Mouse (Mus musculus): Measurements from ENCODE around the gene Spock3. TPM values are rescaled to one million over a fixed set of nuclear protein-coding genes. Genes with fewer than 3 reads are reported as not detected.
"Not testable (repeated sequence)": the region's sequence is repeated elsewhere in the genome, so short reads cannot be mapped to it uniquely, and the experiment has no call there.

Spock3 gene
- 3.5 TPM in 2 replicates for polyA plus RNA-seq (2015; fragmentation: Nextera tagmentation; extraction: Ambion mirVana)

- no peak for DNase-seq (ENCODE audit: low spot score)
Measured at GRCm38 (mm10) chr8:62950709-62951108, at the start of gene Spock3. Spock3 (plus strand) TSS chr8:62951009.

GRCm38 (mm10) chr8:62951173-62952134 is 645 bp downstream of the Spock3 start:
- DNase-seq (ENCODE audit: low spot score), result no peak

- DNase-seq (ENCODE audit: low spot score), result no peak
Measured at GRCm38 (mm10) chr8:62952481-62952880, 1.7 kb downstream of the Spock3 start.

DNA sequence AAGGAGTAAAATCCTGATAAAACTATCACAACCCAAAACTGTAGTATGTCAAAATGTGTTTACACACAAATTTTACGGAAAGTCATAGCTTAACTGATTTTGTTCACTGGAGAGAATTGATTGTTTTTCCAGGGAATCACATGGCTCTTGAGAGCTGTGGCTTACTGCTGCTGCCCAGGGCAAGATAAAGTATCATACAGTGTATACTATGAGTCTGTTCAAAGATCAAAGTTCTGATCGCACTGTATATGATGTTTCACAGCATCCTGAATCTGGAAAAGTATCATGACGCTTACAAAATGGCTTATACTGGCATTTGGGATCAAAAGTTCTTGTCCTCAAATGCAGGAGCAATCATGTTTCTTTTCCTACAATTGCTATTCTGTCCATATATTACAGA is 11.8 kb downstream of the Spock3 start:
- no peak for DNase-seq (ENCODE audit: low spot score)

DNA sequence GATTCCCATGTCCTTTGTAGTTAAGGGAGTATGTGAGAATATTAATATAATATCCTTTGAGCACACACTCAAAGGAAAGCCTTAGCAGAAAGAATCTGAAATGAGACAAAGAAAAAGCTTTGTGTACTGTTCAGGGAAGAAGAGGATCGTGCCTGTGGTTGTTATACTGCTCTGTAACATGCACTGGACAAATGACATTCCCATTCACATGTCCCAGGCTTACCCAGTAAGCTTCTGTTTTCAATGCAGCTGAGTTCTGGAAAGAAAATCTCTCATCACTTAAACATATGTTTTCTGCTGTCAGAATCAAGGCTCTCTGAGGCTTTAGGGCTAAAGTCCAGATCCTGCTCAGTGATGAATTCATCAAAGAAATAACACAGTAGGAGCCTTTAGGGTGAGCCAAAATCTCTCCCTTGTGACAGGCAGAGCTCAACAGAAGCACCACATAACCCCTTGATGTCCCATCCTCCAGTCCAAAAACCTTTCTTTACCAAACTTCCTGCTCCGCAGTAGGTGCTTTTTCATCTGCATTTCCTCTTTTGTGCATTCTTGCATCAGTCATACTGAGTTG is 19.1 kb downstream of the Spock3 start:
- DNase-seq (ENCODE audit: low spot score), result no peak

GRCm38 (mm10) chr8:63088984-63089383 is 138.2 kb downstream of the Spock3 start:
- no peak for DNase-seq (ENCODE audit: low spot score)

DNA sequence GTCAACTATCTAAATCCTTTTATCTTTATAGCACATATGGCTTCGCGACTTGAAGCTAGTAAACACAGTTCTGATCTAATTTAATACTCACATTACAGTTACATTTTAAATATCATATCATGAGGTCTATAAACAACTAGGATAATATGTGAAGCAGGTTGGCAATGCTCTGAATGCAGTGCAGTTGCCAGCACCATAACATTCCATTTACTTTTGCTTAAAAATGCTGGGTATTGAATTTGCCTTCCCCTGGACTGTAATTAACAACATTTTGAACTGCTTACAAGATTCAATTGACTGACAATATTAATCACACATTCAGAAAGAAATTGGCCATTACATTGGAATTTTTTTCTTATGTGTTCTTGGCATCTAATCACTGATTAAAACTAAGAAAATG is 147.4 kb downstream of the Spock3 start:
- DNase-seq (ENCODE audit: low spot score), result no peak

DNA sequence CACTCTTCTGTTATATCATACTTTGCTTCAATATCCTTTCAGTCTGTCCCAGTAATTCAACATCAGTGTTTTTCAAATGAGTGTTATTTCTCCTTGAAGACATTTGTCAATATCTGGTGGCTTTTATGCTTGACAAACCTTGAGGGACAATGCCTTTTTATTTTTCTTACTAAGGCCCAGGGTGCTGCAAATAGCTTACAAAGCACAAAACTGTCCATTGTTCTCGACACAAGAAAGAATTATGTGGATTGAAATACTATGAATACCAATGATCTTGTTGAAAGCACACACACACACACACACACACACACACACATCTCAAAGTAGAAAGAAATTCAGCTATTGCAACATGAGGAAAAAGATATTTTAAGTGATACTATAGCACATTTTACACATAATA is 159.0 kb downstream of the Spock3 start:
- no peak for DNase-seq (ENCODE audit: low spot score)

DNA sequence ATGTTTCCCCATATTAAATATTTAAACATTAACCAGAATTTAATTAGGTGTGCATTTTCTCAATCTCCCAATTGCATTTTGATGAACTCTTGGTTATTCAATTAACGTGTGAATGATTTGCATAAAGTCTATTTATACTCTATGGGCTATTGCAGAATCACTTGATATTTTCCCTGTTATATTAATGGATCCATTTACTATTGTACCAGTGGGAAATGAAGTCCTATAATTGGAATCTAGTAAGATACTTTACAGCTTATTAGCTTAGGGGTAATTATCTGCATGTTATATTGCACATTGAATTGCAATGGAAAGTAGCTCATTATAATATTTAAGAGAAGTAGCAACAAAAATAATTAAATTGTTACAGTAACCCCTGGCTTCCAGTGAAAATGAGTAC is 162.1 kb downstream of the Spock3 start:
- DNase-seq (ENCODE audit: low spot score), result no peak

DNA sequence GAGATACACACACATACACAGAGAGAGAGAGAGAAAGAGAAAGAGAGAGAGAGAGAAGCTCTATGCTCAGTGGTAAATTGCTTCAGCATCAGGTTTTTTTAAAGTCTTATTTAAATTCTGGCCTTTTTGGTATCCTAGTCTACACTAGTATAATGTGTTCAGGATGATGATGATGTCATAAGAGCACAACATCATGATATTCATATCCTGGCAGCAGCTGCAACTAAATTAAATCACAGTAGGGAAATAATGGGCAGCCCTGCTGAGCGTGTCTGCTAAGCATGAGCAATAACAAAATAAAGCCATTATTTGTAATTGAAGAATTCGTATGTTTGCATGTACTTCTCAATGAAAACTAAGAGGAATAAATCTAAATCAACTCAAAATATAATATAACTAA is 169.7 kb downstream of the Spock3 start:
- DNase-seq (ENCODE audit: low spot score), result no peak

GRCm38 (mm10) chr8:63135406-63135805 is 184.6 kb downstream of the Spock3 start:
- no peak for DNase-seq (ENCODE audit: low spot score)

GRCm38 (mm10) chr8:63163861-63164260 is 213.1 kb downstream of the Spock3 start:
- DNase-seq (ENCODE audit: low spot score), result not testable (repeated sequence)

DNA sequence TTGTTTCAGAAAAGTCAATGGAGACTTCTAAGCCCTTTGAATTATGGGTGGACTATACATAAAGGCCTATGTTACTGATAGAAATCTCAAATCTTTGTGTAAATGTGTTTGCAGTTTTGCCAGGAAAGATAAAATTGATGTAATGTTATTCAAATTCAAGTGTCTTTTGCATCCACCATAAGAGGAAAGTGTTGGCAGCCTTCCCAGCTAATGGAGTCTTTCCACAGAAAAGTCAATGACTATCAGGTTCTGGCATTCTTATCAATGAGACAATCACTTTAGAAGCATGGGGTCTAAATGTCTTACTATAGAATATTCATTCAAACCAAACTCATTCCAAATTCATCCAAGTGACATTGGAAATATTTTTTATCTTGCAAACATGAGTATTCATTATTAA is 214.5 kb downstream of the Spock3 start:
- no peak for DNase-seq (ENCODE audit: low spot score)

GRCm38 (mm10) chr8:63169956-63170355 is 219.1 kb downstream of the Spock3 start:
- DNase-seq (ENCODE audit: low spot score), result no peak

DNA sequence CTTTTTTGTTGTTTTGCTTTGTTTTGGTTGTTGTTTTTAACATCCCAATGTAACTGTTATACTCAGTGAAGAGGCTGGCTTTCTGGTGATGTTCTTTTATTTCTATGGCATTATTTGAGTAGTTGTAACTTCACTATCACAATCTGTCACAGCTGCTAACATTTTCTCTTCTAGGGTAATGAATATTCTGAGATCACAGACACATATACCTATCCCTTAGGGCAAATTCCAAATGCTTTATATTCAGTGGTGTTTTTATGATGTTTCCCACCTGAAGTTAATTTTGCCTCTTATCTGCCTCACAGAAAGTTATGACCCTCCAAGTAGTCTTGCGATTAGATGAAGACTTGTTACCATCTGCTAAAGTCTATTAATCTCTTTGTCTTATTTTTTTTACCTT is 230.5 kb downstream of the Spock3 start:
- no peak for DNase-seq (ENCODE audit: low spot score)

DNA sequence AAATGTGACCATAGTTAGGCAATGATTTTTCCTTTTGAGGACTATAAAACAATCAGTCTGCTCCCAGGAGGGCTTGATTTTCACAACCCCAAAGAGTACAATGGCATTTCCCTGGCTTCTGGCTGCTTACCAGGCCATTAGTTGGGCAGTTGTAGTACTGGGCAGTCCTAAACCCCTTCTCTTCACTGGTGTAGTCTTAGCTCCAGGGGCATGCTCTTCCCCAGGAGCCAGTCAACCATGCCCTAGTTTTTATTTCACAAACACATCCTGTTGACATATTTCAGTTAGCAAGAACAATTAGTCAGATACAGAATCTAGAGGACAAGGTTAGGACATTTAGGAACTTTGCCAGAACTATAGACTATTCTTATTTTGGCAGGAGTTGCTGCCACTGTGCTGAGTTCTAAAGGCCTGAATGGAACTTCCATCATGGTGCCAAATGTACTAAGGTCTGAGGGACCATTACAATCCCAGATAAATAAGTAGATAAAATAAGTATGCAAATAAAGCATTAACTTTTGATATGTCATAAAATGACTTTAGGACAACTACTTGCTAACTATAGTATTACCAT is 308.1 kb downstream of the Spock3 start:
- DNase-seq (ENCODE audit: low spot score), result no peak

GRCm38 (mm10) chr8:63262516-63262915 is 311.7 kb downstream of the Spock3 start:
- DNase-seq (ENCODE audit: low spot score), result no peak

DNA sequence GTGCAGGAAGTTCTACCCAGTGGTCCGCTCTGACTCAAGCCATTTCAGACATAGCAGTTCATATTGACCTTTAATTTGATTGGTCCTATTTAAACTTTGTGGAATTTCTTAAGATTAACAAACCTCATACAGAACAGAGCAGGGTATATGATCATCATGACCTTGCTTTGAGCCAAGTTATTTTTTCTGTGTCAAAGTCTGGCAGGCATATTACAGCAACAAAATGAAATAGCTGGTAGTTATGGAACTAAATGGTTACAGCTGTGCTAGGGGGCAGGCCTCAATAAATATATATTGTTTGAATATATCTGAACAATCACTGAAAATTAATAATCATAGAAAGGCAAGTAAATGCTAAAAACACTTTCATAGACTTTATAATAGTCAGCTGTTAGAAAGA is 384.6 kb downstream of the Spock3 start:
- no peak for DNase-seq (ENCODE audit: low spot score)

DNA sequence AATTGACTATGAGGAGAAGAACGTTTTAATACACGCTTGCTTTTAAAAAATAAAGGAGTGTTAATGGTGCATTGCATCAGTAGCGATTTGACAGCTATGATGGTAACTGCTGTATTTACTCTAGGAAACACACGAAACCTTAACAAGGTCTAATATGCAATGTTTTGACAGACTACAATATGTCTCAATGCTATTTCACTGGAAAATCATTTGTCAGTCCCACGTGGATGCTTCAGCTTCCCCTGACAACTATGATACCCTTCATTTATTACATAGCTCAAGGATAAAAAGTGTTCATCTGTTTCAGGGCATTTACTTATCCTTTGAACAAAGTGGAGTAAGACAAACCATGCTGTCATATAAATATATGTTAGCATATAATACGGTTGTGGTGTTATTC is 417.8 kb downstream of the Spock3 start:
- DNase-seq (ENCODE audit: low spot score), result no peak

DNA sequence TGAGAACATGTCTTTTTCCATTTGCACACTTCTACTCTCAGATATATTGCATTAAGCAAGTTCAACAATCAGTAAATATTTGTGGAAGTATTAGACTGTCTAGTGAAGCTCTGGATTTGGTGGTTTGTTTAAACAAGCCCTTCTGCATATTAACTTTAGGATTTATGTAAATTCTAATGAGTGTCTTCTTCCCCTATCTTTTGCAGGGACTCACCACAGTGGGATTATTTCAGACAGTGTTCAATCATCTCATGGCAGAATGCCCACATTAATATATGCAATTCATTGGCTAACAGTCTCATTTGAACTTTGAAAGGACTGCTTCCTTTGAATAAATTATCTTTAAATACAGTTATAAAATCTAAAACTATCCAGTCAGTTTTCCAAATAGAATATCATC is 446.9 kb downstream of the Spock3 start:
- no peak for DNase-seq (ENCODE audit: low spot score)

All from thymus, postnatal 0 days (tissue).